Mouse (Mus musculus) small intestine, adult 2 months (tissue): ENCODE results near the gene Kctd6.

ENCODE experiments used
- CTCF ChIP-seq: fragments of 200-500 bp; IDR thresholded peaks from 2 replicates; pipeline ENCODE4 v1.5.1; 2012; ENCODE audit warnings: low read depth, mild to moderate bottlenecking, control low read depth, inconsistent platforms, low read length, moderate library complexity, mixed read lengths; ENCODE audit not compliant: insufficient replicate concordance, insufficient read length; ENCODE audit errors: extremely low read depth
- POLR2A ChIP-seq: fragments of 200-500 bp; IDR thresholded peaks from 2 replicates; pipeline ENCODE4 v1.6.1; 2012; ENCODE audit warnings: low read depth, mild to moderate bottlenecking, control low read depth, inconsistent platforms, low read length, moderate library complexity

DNA sequence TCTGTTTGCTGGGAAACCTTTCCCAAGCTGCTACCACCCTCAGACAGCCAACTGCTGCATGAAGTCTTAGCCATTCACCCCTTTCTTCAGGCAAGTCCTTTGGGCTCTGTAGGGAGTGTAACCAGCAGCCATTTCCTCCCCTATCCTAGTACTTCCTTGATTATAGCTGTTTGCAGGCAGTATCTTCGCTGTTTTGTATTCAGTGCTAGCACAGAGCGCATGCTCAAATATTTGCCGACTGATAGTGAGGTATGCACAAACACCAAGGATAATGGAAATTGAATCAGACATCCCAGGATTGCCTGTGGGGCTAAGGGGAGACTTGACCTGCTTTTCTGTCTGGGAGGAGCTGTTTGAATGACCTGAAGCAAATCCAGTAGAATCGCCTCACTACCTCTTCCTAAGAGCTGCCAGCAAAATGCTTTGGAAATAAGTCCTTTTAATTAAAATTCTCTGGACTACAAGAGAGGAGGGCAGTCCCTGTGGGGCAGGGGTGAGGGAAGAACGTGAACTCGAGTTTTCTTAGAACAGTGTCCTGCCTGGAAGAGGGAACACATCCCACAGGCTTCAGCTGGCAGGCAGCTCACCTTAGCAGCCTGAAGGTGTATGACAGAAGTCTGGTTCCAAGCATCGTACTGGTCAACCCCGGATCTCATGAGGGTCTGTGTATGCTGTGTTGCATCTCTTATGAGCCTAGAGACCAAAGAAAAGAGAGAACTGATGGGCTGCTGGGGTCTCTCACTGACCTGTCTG lies 29.4 kb downstream of the Kctd6 start:
- TF ChIP-seq CTCF (no peak), POLR2A (no peak)
